Mouse (Mus musculus): ENCODE results near the gene Tril.

Gene Tril

DNA sequence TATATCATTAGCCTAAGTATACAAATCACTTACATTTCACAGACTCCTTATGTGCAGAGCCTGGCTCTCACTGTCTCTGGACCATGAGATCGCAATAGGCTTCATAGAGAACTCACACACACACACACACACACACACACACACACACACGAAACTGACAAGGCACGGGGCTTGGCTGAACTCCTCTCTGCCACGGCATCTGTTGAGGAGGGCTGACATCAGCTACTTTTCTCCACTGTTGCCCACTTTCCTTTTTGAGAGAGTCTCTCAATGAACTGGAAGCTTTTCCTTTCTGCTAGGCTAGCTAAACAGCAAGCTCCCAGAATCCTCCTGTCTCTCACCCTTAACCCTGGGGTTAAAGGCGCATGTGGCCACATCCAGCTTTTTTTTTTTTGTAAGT is 14.6 kb downstream of the Tril start:
- in situ Hi-C loops (cut with MboI, MseI), result no loop called here

DNA sequence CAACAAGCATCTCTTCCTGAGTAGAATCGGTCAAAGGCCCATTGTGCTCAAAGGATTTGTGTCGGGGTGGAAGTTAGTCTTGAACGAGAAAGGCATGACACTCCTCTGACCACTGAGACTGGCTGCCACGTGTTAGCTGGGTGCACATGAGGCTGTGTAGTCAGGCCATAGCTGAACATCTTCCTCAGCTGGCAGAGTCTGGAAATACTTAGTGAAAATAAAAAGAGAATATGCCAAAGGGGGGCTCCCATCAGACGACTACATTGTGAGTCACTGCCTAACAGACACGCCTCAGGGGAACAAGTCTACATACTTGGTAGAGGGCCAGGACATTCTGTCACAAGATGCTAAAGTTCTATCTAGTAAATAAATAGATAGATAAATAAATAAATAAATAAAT is 16.5 kb downstream of the Tril start:
- in situ Hi-C loops (cut with MboI, MseI), result no loop called here

DNA sequence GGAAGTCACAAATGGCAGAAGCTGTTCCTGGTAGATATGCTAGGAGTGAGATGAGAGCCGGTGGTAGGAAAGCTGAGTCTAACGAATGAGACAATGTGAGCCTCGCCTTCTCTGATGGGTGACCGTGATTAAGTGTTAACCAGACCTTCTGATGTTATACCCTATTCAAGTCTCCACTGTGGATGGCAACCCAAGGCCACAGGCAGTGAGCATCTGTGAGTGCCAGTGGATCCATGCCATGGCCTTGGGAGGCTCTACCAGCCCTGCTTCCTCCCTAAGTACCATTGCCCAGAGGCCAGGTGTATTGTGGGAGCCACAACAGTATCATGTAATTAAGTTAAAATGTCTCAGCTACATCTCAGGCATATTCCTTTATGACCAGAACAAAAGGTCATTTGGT is 17.1 kb downstream of the Tril start:
- in situ Hi-C loops (cut with MboI, MseI), result no loop called here

DNA sequence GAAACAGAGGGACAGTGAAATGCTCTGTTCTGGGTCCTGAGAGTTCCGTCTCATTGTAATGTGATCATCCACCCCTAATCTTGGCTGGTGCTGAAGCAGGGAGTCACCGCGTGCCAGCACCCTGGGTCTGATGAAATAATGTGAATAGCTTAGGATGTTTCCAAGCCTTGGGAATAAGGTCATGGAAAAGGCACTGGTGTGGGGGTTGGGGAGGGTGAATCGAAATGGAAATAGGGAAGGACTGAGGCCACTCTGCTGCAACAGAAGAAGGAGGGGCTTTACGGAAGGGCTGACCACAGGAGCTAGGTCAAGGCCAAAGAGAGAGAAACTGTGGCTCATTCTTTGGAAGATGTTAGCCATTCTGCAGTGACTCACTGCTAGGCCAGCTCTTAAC is 18.7 kb downstream of the Tril start:
- in situ Hi-C loops (cut with MboI, MseI), result no loop called here

DNA sequence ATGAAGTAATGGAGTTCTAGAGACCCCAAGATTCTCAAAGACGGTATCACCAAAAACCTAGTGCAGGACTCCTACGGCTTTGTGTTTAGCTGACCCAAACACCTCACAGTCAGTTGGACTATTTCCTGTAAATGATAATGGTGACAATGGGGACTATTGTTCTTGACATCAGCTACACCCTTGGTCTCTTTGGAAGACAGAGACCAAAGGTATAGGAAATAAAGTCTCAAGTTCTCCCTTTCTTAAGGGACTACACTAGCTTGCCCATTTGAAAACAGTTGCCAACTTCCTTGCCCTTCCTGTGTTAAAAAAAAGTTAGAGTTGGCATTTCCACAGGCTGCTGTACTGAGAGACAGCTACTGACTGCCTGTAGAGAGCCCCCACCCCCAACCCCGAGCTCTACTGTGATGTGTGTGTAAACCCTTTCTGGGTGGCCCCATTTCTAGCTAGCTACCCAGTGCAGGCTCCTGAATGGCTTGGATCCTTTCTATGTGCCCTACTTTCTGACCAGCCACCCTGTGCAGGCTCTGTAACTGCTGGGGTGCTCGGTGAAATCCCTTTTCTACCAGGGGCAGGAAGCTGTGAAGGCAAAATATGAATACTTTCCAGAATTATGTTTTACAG is 19.2 kb downstream of the Tril start:
- in situ Hi-C loops (cut with MboI, MseI), result no loop called here

DNA sequence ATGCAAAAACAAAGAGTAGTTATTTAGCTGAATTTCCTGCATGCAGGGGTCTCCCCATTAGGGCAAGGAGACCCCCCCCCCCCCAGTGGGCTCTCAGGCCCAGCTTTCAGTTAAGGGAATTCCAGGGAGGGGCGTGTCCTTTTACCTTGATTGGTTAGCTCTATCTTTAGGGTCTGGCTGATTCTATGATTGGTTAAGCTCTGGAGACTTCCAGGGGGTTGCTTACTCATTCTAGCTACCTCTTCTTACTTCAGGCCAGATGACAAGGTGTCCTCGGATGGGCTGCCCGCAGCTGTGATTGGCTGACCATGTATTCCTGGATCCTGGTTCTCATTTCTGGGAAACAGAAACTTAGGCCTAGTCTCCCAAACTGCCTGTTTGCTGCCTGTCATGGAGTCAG is 21.8 kb downstream of the Tril start:
- in situ Hi-C loops (cut with MboI, MseI), result loop anchor here (25.0 kb wide), 1 partner anchor 163 kb away; no protein-coding TSS in a partner anchor

DNA sequence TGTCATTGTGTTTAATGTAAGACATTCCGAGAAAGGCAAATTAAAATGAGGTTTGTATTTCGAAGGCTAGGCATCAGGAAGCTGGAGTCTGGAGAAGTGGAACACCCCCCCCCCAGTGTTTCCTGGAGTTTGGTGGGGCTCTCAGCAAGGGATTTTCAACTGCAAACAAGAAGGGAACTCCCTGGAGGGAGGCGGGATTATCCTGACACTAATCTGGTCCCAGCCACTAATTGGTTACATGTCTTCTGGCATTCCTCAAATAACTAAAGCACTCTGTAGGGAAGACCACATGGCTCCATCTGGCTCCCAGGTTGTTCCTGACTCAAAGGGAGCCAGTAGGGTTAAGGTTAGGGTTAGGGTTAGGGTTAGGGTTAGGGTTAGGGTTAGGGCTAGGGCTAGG is 23.8 kb downstream of the Tril start:
- in situ Hi-C loops (cut with MboI, MseI), result loop anchor here (25.0 kb wide), 1 partner anchor 165 kb away; no protein-coding TSS in a partner anchor

DNA sequence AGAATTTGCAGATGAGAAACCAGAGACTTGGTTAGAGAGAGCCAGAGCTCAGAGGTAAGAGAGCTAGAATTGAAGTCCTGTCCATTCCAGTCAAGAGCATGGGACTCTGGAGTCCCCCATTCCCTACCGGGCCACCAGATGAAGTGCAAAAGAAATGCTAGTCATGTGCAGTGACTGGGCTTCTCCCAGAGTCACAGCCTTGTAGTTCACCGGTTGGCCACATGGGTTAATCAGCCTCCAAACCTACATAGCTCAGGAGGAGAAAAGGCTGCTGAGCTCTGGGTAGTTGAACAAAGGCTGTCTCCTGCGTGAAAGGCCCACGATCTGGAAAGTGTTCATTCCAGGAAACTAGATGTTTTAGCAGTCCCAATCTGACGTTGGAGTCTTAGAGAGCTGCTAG is 24.8 kb downstream of the Tril start:
- in situ Hi-C loops (cut with MboI, MseI), result loop anchor here (25.0 kb wide), 1 partner anchor 167 kb away; no protein-coding TSS in a partner anchor

DNA sequence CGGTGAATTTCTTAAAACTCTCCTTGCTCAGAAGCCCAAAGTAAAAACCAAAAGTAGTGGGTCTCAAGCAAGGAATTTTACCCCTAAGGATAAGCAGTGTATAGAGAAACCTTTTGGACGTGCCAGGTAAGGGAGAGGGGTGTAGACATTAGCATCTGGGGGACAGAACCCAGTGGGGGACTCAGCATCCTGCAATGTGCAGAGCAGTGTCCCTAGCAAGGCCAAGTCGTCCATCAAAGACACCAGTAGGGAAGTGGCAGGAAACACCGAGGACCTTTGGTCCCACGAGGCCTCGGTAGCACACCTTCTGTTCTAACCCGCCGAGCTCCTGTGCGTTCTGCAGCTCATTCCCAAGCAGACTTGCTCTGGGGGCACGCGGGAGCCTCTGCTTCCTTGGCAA is 25.6 kb downstream of the Tril start:
- in situ Hi-C loops (cut with MboI, MseI), result loop anchor here (25.0 kb wide), 1 partner anchor 167 kb away; no protein-coding TSS in a partner anchor

DNA sequence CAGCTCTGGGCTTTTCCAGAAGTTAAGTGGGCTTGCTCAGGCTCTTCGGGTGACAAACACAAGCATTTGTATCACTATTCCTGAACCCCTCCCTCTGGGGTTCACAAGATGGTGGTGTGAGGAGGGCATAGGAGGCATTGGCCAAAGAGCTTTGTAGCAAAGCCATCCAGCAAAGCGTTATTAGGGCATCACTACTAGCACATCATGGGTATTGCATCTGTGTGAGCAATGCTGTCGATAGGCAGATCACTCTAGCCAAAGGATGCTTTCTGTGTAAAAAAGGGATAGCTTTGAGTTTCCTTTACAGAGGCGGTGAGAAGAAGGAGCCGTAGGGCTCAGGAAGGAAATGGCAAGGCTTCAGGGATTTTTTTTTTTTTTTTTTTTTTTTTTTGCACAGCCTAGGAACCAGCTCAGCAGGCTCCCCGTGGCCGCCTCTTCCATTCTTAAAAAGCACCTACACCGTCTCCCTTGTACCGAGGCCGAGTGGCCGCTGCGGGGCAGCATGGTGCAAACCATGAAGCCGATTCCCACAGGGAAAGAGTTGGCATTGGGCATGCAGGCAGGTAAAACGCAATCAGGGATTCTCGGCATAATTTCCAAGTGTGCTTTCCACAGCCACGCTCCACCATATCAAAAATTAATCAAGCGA is 26.2 kb downstream of the Tril start:
- in situ Hi-C loops (cut with MboI, MseI), result loop anchor here (25.0 kb wide), 1 partner anchor 168 kb away; no protein-coding TSS in a partner anchor

DNA sequence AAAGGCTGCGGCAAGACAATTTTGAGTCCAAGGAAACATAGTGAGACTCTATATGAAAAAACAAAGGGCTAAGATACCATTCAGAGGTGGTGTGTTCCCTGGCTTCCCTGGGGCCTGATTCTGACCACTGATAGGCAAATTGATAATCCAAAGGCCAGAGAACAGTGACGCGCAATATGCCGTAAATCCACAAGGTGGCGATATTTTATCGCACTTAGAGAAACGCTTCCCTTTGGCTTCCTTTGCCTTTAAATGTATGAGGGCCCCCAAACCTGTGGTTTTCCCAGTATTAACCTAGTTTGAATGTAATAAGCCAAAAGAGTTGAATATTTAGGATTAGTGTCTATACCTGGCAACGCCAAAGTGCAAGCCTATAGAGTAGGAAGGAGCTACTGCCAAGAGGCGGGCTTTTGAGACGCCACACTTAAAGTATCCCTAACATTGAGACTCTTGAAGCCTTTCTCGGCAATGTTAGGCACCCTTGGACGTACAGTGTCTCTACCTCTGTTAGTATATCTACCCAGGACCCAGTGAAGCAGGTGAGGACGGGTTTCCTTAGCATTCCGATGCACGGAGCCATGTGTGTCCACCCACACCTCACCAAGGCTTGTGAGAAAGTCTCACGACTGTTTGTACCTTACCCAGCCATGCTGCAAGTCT is 37.6 kb downstream of the Tril start:
- in situ Hi-C loops (cut with MboI, MseI), result loop anchor here (25.0 kb wide), 1 partner anchor 179 kb away; no protein-coding TSS in a partner anchor

DNA sequence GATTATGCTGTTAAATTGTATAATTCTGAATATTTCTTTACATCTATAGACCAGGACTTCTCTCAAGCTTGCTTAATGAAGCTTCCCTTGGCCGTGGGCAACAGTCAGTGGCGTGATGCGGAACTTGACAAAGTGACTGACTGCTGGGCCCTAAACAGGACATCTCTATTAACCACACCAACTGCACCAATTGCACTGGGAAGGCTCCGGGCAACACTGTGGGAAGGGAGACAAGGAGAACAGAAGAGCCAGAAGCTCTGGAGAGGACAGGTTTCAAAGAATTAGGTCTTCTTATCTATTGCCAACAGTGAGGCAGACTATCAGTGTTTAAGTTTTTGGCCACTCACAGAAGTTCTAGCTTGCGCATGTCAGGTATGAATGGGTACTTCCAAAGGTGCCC is 38.4 kb downstream of the Tril start:
- in situ Hi-C loops (cut with MboI, MseI), result loop anchor here (25.0 kb wide), 1 partner anchor 180 kb away; no protein-coding TSS in a partner anchor

DNA sequence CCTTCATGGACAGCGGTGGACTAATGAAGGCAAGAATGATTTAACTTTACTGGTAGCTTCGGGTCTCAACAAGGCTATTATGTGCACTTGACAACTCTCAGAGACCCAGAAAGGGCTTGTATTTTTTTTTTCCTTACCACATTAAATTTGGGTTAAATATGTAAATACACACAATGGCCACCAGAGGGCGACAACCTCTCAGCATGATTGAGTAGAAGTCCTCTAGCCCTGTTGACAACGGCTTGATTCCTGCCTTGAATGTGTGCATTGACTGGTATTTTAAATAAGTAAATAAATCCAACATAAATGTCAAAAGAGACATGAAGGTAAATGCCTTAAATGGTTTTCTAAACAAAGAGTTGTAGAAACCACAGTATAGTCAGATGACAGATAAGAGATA is 39.5 kb downstream of the Tril start:
- in situ Hi-C loops (cut with MboI, MseI), result loop anchor here (25.0 kb wide), 1 partner anchor 181 kb away; no protein-coding TSS in a partner anchor

DNA sequence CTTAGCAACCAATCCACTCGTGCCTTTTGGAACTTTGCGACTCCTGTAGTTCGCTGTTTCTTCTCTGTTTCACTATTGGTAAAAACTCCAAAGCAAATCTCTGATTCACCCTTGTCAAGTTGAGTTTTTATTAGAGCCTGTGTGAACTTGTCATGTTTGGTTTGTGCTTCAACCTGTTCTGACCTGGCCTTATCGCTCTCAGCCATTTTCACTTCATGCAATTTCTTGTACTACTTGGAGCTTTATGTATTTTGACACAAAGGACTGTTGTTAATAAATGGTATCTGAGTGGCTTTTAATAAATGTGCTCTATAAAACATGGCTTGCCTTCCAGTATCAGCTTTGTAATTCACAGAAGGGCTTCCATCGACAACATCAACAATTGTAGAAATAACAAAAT is 40.6 kb downstream of the Tril start:
- in situ Hi-C loops (cut with MboI, MseI), result loop anchor here (25.0 kb wide), 1 partner anchor 182 kb away; no protein-coding TSS in a partner anchor

DNA sequence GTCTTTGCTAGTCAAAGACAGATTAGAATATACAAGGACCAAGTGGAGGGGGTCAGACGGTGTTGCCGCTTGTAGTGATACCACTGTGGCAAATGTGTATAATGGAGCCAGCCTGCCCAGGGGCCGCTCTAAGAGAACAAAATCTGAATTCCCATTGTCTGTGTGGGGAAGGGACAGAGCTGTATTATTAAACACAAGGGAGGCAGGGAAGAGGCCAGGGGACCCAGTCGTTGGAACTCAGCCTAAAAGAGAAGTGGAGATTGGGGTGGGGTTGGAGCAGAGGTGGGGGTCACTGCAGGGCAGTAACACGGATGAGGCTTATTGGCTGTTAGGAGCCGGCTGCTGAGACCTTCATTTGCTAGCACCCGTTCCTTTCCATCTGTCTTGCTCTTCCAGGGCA is 41.1 kb downstream of the Tril start:
- in situ Hi-C loops (cut with MboI, MseI), result loop anchor here (10.0 to 25.0 kb wide), 2 partner anchors 183 to 715 kb away; no protein-coding TSS in a partner anchor

DNA sequence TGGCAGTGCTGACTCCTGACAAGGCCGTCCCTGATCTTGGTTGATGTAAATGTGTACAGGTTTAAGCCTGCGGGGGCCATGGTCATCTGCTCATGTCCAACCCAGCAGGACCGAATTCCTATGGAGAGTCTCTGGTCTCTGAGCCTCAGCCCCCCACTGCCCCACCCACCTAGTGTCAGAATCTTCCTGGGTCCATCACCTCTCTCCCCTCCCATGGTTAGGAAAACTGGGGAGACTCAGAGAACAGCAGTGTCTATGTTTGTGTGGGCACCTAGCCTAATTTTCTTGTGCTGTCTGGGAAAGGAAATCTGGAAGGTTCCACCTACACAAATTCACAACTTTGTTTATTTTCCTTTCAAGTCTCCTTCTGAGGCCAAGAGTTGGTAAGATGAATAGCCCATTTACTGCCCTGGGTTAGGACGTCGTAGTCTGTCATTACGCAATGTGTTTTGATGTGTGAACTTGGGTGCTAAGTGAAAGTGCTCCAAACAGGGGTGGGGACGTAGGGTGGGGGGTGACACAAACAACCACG is 42.1 kb downstream of the Tril start:
- in situ Hi-C loops (cut with MboI, MseI), result loop anchor here (10.0 to 25.0 kb wide), 2 partner anchors 184 to 716 kb away; no protein-coding TSS in a partner anchor

DNA sequence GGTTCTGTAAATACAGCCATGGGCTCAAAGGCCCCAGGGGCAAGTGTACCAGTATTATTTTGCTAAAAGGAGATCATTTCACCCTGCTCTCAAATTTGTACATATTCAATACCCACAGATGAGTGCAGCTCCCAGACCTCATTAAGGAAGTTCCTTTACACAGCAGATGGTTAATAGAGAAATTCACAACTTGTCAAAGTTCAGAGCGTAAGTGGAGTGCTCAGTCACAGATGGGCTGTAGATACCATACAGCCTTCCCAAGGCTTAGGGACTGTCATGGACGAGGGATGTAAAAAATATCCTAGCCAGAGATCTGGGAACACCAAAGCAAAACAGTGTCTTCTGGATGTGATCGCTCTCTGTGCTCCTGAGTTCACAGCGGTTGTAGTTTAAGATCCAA is 52.4 kb downstream of the Tril start:
- in situ Hi-C loops (cut with MboI, MseI), result no loop called here

DNA sequence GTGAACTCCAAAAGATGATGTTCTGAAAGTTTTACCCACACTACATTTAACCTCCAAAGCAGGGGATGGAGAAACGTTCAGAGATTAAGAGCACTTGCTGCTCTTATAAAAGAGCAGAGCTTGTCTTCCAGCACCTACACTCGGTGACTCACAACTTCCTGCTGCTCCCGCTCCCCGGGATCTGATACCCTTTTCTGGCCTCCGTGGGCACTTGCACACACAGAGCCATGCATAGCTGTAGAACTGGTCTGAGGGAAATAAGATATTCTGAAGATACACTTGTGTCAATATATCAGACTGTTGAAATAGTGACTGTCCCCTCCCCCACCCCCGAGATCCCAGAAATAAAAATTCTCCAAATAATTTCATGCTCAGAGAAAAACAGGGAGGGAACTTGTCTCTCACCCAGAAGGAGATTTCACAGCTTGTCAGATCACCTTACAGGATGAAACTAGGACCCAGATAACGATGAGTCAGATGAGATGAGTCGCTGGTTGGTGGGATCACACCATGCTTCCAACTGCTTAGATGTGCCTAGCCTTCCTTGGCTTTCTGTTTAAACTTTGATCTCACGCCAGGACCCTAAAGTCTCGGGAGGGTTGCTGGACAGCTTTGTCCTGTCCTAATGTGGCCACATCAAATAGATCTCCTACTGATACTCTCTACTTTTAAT is 54.3 kb downstream of the Tril start:
- in situ Hi-C loops (cut with MboI, MseI), result no loop called here

DNA sequence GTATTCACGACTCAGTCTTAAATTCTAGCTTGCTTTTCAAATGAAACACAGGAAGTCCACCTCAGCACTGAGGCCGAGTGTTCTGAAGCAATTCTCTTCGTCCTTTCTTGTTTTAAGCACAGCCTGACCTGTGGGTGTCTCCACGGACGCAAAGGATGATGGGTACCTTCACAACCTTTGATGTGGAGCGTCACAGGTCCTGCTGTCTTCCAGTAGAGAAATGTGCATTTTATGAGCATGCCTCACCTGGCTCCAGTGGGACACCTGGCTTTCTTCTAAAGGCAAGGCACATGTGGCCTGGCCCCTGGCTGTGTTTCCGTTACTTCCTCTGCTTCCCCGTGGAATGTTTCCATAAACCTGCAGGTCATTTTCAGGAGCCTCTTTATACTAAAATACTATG is 54.9 kb downstream of the Tril start:
- in situ Hi-C loops (cut with MboI, MseI), result no loop called here

Measured in T-helper 1 cell (primary cell).